Mouse (Mus musculus): ENCODE data around the gene Cntnap1.

Cntnap1 gene

GRCm38 (mm10) chr11:101185441-101185840 is 15.1 kb downstream of the Cntnap1 start:
- DNase-seq (ENCODE audit: low read depth, low spot score), result no peak

GRCm38 (mm10) chr11:101186526-101187247 is 16.4 kb downstream of the Cntnap1 start:
- no peak for DNase-seq (ENCODE audit: low read depth, low spot score)

- no peak for DNase-seq (ENCODE audit: low read depth, low spot score)
These were observed 17.2 kb downstream of the Cntnap1 start for GRCm38 (mm10) chr11:101187541-101187940.

- no peak for DNase-seq (ENCODE audit: low read depth, low spot score)
These were observed 18.0 kb downstream of the Cntnap1 start for GRCm38 (mm10) chr11:101188166-101188805.

GRCm38 (mm10) chr11:101189495-101190180 is 19.3 kb downstream of the Cntnap1 start:
- no peak for DNase-seq (ENCODE audit: low read depth, low spot score)

GRCm38 (mm10) chr11:101190181-101190912 is 20.0 kb downstream of the Cntnap1 start:
- no peak for DNase-seq (ENCODE audit: low read depth, low spot score)

GRCm38 (mm10) chr11:101190913-101191907 is 20.9 kb downstream of the Cntnap1 start:
- DNase-seq (ENCODE audit: low read depth, low spot score), result no peak

- no peak for DNase-seq (ENCODE audit: low read depth, low spot score)
These were observed 21.7 kb downstream of the Cntnap1 start for GRCm38 (mm10) chr11:101191919-101192470.

GRCm38 (mm10) chr11:101192646-101193045 is 22.3 kb downstream of the Cntnap1 start:
- no peak for DNase-seq (ENCODE audit: low read depth, low spot score)

- no peak for DNase-seq (ENCODE audit: low read depth, low spot score)
These were observed 22.8 kb downstream of the Cntnap1 start for GRCm38 (mm10) chr11:101193076-101193475.

- DNase-seq (ENCODE audit: low read depth, low spot score), result no peak
These were observed 23.8 kb downstream of the Cntnap1 start for GRCm38 (mm10) chr11:101194137-101194536.

- DNase-seq (ENCODE audit: low read depth, low spot score), result no peak
These were observed 24.3 kb downstream of the Cntnap1 start for GRCm38 (mm10) chr11:101194643-101195042.

GRCm38 (mm10) chr11:101195101-101195500 is 24.8 kb downstream of the Cntnap1 start:
- DNase-seq (ENCODE audit: low read depth, low spot score), result no peak

GRCm38 (mm10) chr11:101195571-101195970 is 25.2 kb downstream of the Cntnap1 start:
- no peak for DNase-seq (ENCODE audit: low read depth, low spot score)

- no peak for DNase-seq (ENCODE audit: low read depth, low spot score)
These were observed 25.9 kb downstream of the Cntnap1 start for GRCm38 (mm10) chr11:101196175-101196574.

GRCm38 (mm10) chr11:101199555-101199954 is 29.2 kb downstream of the Cntnap1 start:
- no peak for DNase-seq (ENCODE audit: low read depth, low spot score)

- peak; percentile 69 for DNase-seq (ENCODE audit: low read depth, low spot score)
These were observed 30.7 kb downstream of the Cntnap1 start for GRCm38 (mm10) chr11:101200986-101201385.

GRCm38 (mm10) chr11:101211970-101212369 is 41.6 kb downstream of the Cntnap1 start:
- DNase-seq (ENCODE audit: low read depth, low spot score), result peak; percentile 73

GRCm38 (mm10) chr11:101216936-101217335 is 46.6 kb downstream of the Cntnap1 start:
- no peak for DNase-seq (ENCODE audit: low read depth, low spot score)

GRCm38 (mm10) chr11:101218436-101219055 is 48.2 kb downstream of the Cntnap1 start:
- DNase-seq (ENCODE audit: low read depth, low spot score), result no peak
